In the genomic region with DNA sequence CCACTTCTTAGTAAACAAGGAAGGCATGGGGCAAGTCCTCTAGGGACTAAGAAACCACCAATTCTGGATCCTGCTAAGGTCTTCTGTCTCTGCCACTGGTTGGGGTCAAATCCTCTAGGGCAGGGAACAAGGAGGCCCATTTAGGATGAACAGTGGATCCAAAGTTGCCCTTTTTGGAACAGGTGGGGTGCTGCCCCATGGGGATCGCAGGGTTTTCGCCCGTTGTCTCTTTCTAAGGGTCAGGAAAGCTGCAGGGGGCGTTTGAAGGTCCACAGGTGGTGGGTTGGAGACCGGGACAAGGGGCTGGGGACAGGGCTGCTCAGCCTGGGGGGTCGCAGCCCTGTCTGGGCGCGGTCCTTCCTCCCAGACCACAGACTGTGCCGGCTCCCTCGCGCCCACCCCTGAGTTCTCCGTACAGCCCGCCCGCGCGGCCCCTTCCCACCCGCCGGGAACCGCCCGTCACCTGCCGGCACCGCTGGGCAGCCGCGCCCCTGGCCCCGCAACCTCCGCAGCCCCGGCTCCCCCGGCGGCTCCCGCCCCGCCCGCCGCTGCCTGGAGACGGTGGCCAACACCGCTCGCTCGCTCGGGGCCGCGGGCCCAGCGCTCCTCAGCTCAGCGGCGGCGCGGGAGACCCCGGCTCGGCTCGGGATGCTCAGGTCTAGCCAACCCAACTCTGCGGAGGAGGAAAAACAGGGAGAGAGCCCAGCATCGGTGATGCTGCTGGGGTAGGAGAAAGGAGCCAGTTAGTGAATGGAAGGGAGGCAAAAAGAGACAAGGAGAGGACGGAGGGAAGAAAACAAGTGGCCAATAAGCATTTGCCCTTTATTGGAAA, we compare ENCODE assay signal across 9 mouse cellular contexts. TPM values are rescaled to one million over a fixed set of nuclear protein-coding genes. Genes with fewer than 3 reads are reported as not detected.
DNase-seq lines count a peak whose midpoint lies in the region; ATAC-seq lines count a peak whose summit lies in the region.
"Had no signal": no experiment of that assay in that cellular context is flagged by ENCODE, and none has a peak within 500 bp of the region (broad histone marks: within the 10 kb centered on the region; RNA-seq: fewer than 3 reads in every experiment).

A gene (minus strand): TSS at position 533 of the 832 bp plus-strand sequence.

- no peak for DNase-seq in kidney, postnatal 25 days
- peak; percentile 47 for DNase-seq in embryo, embryonic 10 days (ENCODE audit: low spot score)
- peak; percentile 44 for DNase-seq in hindbrain, embryonic 10.5 days (ENCODE audit: low spot score)
- DNase-seq in spleen, postnatal 36 days (ENCODE audit: low spot score in 2 of 2) = no peak
- no peak for DNase-seq in lung, postnatal 36 days
- no peak for DNase-seq in kidney, postnatal 14 days

- no peaks in the 10 kb centered on the region for H3K9me3 ChIP-seq in kidney, embryonic 16.5 days (ENCODE audit: low read length)
- no peaks in the 10 kb centered on the region for H3K9me3 ChIP-seq in hindbrain, embryonic 10.5 days
- no peaks in the 10 kb centered on the region for H3K9me3 ChIP-seq in midbrain, embryonic 15.5 days

- H3K27ac ChIP-seq in kidney, embryonic 16.5 days (ENCODE audit: low read length) = no peak within 1 kb of the TSS
- H3K27ac ChIP-seq in hindbrain, embryonic 10.5 days = peak within 1 kb of the TSS; percentile 78
- peak within 1 kb of the TSS; percentile 51; the same call in 1 of the 2 replicates for H3K27ac ChIP-seq in midbrain, embryonic 15.5 days
- H3K27ac ChIP-seq: macrophage had no signal

- no peaks in the 10 kb centered on the region for H3K36me3 ChIP-seq in kidney, embryonic 16.5 days (ENCODE audit: insufficient read depth, low read length)
- no peaks in the 10 kb centered on the region for H3K36me3 ChIP-seq in hindbrain, embryonic 10.5 days
- H3K36me3 ChIP-seq in midbrain, embryonic 15.5 days (replicated peaks) = no peaks in the 10 kb centered on the region

- peak within 1 kb of the TSS; percentile 86 for H3K4me2 ChIP-seq in kidney, embryonic 16.5 days (replicated peaks; ENCODE audit: low read depth, low read length)
- peak within 1 kb of the TSS; percentile 94 for H3K4me2 ChIP-seq in midbrain, embryonic 15.5 days

- peak within 1 kb of the TSS; percentile 49 for H3K4me3 ChIP-seq in kidney, embryonic 16.5 days (ENCODE audit: low read length)
- H3K4me3 ChIP-seq in hindbrain, embryonic 10.5 days = peak within 1 kb of the TSS; percentile 65
- peak within 1 kb of the TSS; percentile 57 for H3K4me3 ChIP-seq in midbrain, embryonic 15.5 days

- 0 out of 2 replicates have a peak within 1 kb of the TSS, but pooled peaks have one; percentile 46 for H3K9ac ChIP-seq in kidney, embryonic 16.5 days (replicated peaks; ENCODE audit: low read length)
- H3K9ac ChIP-seq in midbrain, embryonic 15.5 days = peak within 1 kb of the TSS; percentile 67

- peaks cover 39% of the 10 kb centered on the region for H3K27me3 ChIP-seq in kidney, embryonic 16.5 days (ENCODE audit: insufficient read depth, low read length)
- H3K27me3 ChIP-seq in hindbrain, embryonic 10.5 days (ENCODE audit: insufficient read depth, poor library complexity, severe bottlenecking) = peaks cover 70% of the 10 kb centered on the region
- H3K27me3 ChIP-seq in midbrain, embryonic 15.5 days (replicated peaks) = 0 out of 2 replicates have a peak, but pooled peaks cover 12% of the 10 kb centered on the region

- peak; percentile 49 for ATAC-seq in kidney, embryonic 16.5 days (ENCODE audit: low FRiP score, low TSS enrichment)
- ATAC-seq in midbrain, embryonic 15.5 days (replicated peaks) = peak; percentile 89

- under 1% methylated on average over 51 of the region's 51 CpGs for WGBS in kidney, embryonic 16.5 days
- WGBS in hindbrain, embryonic 10.5 days = under 1% methylated on average over 51 of the region's 51 CpGs
- 1% methylated on average over 48 of the region's 51 CpGs for WGBS in midbrain, embryonic 15.5 days

- H3K4me1 ChIP-seq in kidney, embryonic 16.5 days (ENCODE audit: insufficient read depth, low read length) = peaks cover 10% of the 10 kb centered on the region; the same call in 1 of the 2 replicates
- H3K4me1 ChIP-seq in hindbrain, embryonic 10.5 days (replicated peaks) = peaks cover 12% of the 10 kb centered on the region
- H3K4me1 ChIP-seq in midbrain, embryonic 15.5 days = peaks cover 12% of the 10 kb centered on the region

RNA-seq across cellular contexts. Expression of the gene that starts here (rescaled TPM):
- polyA plus RNA-seq in kidney, embryonic 16.5 days (2015; fragmentation: Nextera tagmentation; extraction: Ambion mirVana) = 0.07 and 0.31 TPM in 2 replicates
- 1.6 and 1.8 TPM in 2 replicates for polyA plus RNA-seq in hindbrain, embryonic 10.5 days (2016; fragmentation: Nextera tagmentation; extraction: Ambion mirVana)
- polyA plus RNA-seq in midbrain, embryonic 15.5 days (2015; fragmentation: Nextera tagmentation; extraction: Ambion mirVana) = 0.97 and 1.1 TPM in 2 replicates
- polyA plus RNA-seq: macrophage had no signal

Comparison
In these comparisons a context has a peak if more than half of its experiments do, and no peak if none do; other contexts are left out.
1. Peak in ATAC-seq, H3K4me3 ChIP-seq, H3K9ac ChIP-seq and H3K4me2 ChIP-seq in kidney, embryonic 16.5 days; RNA of the gene not detected or under 1 TPM.
2. DNase-seq: peak in embryo, embryonic 10 days (single experiment) and hindbrain, embryonic 10.5 days (single experiment); none in kidney, postnatal 25 days (0 of 2), spleen, postnatal 36 days (0 of 2), lung, postnatal 36 days (single experiment) and kidney, postnatal 14 days (single experiment).
3. Peak in every context shown above with its lines, with median percentiles within 50 percentile points of each other: H3K4me3 ChIP-seq.